Mouse (Mus musculus) ovary, postnatal 10 days (tissue): ENCODE data around the gene Zbtb39.
"Not testable (repeated sequence)": the region's sequence is repeated elsewhere in the genome, so short reads cannot be mapped to it uniquely, and the experiment has no call there.

Experiments used
- DNase-seq: peaks from one replicate; pipeline ENCODE4 v3.0.0; 2022; ENCODE audit warnings: low spot score

The Zbtb39 gene

GRCm38 (mm10) chr10:127737552-127737951, 1.8 kb upstream of the Zbtb39 start:
- DNase-seq = no peak

DNA sequence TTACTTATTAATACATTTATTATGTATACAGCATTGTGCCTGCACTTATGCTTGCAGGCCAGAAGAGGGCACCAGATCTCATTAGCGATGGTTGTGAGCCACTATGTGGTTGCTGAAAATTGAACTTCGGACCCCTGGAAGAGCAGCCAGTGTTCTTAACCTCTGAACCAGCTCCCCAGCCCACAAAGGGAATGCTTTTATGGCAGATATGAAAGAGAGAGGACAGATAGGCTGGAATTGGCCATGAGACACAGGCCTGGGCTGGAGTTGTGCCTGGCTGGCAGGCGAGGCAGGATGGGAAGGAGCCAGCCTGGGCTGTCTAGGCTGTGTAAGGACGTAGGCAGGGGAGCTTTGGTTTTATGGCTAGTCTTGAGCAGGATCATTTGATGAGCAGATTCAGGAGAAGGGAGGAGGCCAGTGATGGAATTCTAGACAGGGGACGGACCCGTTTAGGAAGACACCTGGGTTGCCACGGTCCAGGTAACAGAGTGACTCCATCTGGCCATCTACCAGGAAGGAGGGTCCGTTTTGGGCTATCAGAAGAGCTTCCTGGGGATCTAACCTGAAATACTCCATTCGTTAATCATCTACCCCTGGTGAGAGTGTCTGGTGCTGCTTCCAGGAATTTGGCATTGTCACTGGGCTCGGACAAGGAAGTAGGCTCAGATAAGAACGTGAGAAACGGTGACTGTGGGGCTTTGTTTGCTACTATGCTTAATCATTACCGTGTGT, 1.0 kb upstream of the Zbtb39 start:
- DNase-seq = no peak

- peak; percentile 29 for DNase-seq
These were observed 373 bp downstream of the Zbtb39 start for GRCm38 (mm10) chr10:127739661-127740161.

GRCm38 (mm10) chr10:127744661-127745060, 5.3 kb downstream of the Zbtb39 start:
- DNase-seq = no peak

GRCm38 (mm10) chr10:127745886-127746285, 6.5 kb downstream of the Zbtb39 start:
- DNase-seq = no peak

DNA sequence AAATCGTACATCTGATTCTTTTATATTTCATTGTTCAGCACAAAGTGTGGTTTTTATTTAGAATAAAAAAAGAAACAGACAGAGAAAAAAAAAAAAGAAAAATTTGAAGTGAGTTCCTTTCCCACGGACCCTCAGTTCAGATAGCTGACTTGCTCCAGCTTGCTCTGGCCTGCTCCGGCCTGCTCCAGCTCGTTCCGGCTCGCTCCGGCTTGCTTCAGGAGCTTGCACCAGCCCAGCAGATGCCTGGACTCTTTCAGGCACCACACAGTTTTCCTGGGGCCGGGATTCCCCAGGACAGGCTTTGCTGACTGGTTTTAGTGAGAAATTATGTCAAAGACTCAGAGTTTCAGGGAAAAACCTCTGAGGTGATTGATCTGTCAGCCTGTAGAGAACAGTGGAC, 7.9 kb downstream of the Zbtb39 start:
- no peak for DNase-seq

DNA sequence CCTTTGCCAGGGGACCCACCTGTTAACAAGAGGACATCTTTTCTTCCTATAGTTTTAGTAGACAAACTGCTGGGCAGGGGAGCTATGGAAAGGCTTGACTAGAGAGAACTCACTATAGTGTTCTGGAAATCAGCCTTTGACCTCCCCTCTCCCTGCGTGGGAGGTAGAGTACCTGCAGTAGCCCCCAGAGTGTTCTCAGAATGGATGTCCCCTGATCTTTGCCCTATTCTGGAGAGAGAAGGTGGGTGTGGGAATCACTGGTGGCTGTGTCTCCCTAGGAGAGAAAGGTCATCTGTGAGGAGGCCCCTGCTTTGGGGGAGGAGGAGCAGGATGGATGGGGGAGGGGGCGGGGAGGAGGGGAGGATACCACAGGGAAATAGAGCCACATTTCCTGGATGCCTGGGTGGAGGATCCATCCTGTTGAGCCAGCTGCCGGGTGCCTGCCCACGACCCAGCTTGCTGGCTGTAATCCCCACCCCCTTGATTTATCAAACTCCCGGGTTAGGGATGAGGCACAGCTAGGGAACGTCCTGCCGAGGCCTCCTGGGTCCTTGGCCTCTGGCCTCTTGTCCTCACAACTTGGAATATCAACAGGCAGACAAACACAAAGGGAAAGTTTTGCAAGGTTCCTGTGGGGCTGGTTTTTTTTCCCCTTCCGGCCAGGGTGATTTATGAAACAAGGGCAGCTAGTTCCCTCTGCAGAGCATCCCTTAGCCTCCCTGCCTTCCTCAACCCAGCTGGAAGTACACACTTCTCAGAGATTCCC, 9.7 kb downstream of the Zbtb39 start:
- no peak for DNase-seq

DNA sequence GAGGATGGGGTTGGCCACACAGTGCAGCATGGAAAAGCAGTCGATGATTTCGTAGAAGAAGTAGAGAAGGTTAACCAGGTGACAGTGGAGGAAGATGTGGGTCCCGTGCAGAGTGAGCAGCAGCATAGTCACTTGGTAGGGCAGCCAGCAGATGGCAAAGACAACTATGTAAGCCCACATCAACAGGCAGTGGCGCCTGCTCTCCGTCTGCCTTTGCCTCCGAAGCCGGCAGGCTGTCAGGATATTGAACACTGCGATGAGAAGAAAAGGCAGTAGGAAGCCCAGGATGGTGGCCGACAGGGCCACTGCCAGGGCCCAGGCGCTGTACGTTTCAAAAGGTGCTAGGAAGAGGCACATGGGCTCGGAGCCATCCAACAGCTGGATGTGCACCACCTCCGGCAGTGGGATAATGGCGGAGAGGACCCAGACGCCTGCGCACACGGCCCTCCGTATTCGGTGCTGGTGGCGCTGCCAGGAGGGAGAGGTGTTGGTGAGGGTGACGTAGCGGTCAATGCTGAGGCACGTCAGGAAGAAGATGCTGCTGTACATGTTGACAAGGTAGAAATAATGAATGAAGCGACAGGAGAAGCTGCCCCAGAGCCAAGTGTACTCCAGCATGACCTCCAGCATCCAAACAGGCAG, 10.9 kb downstream of the Zbtb39 start:
- no peak for DNase-seq

DNA sequence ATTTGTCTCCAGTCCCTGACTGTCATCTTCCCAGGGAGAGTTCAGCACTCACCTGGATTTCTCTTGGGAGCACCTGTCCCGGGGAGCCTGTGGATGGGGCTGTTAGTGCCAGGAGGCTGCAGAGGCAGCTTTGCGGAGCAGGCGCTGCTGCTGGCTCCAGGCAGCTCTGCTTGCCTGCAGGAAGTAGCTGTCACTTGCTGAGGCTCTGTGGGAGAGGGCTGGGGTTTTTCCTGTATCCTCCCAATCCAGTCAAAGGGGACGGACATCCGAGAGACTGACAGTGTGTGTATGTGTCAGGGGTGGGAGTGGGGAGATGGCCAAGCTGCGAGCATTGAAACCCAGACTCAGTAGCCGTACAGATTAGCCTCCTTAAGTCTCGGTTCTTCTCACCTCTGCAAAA, 12.2 kb downstream of the Zbtb39 start, which contains the start of gene Gpr182:
TSS of gene Gpr182 (minus strand) at position 185 of the 400 bp plus-strand sequence.
- no peak for DNase-seq

- DNase-seq = no peak
These were observed 15.3 kb downstream of the Zbtb39 start for GRCm38 (mm10) chr10:127754566-127755166.

DNA sequence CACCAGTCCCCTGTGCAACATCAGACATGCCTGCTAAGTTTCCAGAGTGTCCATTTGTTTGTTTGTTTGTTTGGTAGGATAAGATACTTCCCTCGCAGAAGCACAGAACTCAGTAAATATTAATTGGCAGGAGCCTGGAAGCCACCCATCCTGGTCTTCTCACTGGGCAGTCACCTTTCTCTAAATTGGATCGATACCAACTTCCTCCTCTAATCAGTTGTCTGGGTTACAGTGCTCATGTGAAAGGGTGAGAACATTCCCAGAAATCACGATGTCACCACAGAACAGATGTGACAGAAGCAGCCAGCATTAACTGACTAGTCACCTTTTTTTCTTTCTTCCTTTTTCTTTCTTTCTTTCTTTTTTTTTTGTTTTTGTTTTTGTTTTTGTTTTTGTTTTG, 15.9 kb downstream of the Zbtb39 start:
- no peak for DNase-seq

DNA sequence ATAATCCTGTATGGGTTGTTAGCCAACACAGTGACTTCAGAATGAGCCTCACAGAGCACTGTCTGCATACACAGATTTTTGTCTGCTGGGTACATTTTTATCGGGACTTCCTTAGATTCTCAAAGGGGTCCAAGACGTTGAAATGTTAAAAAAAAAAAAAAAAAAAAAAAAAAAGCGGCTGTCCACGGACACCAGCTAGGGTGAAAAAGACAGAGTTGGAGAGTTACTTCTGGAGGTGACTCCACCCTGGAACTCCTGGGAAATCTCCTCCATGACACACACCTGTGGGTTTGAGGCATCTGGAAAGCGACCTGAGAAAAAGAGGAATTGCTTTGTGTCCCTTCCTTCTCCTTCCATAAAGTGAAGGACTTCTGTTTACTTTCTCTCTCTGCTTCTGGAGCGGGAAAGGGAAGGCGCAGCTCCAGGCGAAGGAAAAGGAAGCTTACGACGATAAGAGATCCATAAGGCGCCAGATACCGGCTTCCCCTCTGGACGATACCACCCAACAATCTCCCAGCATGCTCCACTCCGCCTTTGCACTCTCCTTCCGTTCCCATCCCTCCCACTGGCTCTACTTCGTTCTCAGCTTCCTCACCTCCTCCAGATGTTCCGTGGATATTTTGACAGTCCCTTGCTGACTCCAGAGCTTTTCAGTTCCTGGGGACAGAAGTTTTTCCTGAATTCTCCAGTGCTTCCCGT, 16.6 kb downstream of the Zbtb39 start:
- DNase-seq = no peak

GRCm38 (mm10) chr10:127759181-127760110, 20.1 kb downstream of the Zbtb39 start, which contains the start of the genes Rdh1 and Rdh16f1:
Rdh1 (plus strand) TSS chr10:127759721.
Rdh16f1 (plus strand) TSS chr10:127759787.
- no peak for DNase-seq

DNA sequence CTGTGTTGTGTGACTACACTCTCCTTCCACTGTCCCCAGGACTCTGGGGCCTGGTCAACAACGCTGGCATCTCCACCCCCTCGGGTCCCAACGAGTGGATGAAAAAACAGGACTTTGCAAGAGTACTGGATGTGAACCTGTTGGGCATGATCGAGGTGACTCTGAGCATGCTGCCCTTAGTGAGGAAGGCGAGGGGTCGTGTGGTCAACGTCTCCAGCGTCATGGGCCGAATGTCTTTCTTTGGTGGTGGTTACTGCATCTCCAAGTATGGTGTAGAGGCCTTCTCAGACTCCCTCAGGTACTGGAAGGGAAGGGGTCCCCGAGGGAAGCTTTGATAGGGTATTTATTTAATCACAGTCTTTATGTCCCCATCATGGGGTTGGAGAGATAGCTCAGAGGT, 23.6 kb downstream of the Zbtb39 start:
- DNase-seq = not testable (repeated sequence)

GRCm38 (mm10) chr10:127763914-127764680, 24.8 kb downstream of the Zbtb39 start:
- DNase-seq = no peak

DNA sequence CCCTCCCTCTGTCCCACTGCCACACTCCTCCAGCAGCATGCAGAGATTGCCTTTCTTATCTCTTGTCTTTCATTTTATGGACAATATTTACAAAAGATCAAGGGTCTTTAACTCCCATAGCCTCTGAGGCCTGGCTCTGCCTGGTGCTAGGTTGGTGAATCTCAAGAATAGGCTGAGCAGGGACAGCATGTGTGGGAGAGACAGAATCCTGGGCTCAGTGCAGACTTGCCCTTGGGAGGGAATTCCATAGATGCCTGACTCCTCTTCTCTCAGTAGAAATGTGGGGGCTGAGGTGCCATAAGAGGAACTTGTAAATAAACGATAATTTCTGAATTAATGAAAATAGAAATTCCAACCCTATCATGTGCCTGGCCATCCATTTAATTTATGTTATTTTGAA, 27.2 kb downstream of the Zbtb39 start:
- DNase-seq = no peak

GRCm38 (mm10) chr10:127776011-127776410, 36.7 kb downstream of the Zbtb39 start, which contains the start of gene Rdh9:
Rdh9 (plus strand) TSS chr10:127776386.
- no peak for DNase-seq

- not testable (repeated sequence) for DNase-seq
These were observed 43.0 kb downstream of the Zbtb39 start for GRCm38 (mm10) chr10:127782321-127782720.

GRCm38 (mm10) chr10:127785411-127785810, 46.1 kb downstream of the Zbtb39 start:
- DNase-seq = not testable (repeated sequence)
